Mouse (Mus musculus): ENCODE data around the gene Pdzd3.

DNA sequence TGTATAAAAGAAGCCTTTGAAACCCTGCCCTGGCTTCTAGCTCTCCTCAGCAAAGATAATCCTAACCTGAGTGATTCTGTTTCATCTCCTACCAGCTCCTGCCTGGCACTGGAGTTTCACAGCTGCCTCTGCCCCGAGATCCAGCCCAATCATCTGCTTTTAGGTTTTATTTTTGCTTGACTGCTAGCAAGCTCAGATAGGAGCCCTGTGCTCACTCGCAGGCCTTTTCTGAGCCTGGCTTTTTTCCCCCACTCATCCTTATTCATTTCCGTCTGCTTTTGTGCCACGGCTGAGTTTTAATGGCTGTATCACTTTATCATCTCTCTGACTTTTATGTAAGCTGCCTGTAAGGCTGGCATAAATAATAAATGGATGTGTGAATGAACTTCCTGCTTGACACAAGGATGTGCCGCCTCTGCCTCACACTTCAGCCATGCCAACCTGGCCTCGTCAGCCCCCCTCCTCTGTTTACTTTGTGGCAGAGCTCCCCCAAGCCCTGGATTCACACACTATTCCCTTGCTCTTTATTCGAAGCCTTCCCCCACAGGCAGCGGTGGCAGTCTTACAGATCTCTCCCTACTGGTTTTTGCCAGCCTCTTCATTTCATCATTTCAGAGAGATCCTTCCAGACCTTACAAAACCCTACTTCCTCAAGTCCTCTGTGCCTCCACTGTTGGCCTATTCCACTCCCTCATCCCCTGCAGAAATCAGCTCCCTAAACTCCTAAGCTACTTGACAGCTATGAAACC is 15.4 kb upstream of the Pdzd3 start:
- TF ChIP-seq CTCF (conservative IDR thresholded peaks at IDR 0.05; ENCODE audit: insufficient read depth, insufficient read length, low read depth, low read length) (no peak), POLR2A (IDR thresholded peaks at IDR 0.05; ENCODE audit: low read depth, low read length) (no peak)
